In genomic region chr2:33872841-33873271, GRCm38 (mm10) we compare ENCODE assay signal across 12 mouse cellular contexts. TPM values are rescaled to one million over a fixed set of nuclear protein-coding genes. Genes with fewer than 3 reads are reported as not detected.
A peak's percentile ranks its signal among the peaks of the same experiment; 100 is the strongest.
DNase-seq lines count a peak whose midpoint lies in the region; ATAC-seq and TF ChIP-seq lines count a peak whose summit lies in the region.
"Had no signal": no experiment of that assay in that cellular context is flagged by ENCODE, and none has a peak within 500 bp of the region (broad histone marks: within the 10 kb centered on the region; RNA-seq: fewer than 3 reads in every experiment).

No protein-coding gene starts in this region.

- 43% methylated on average over 8 of the region's 8 CpGs for WGBS in lung, adult 2 months
- WGBS in neural tube, embryonic 15.5 days, result 86% methylated on average over 8 of the region's 8 CpGs

- H3K4me1 ChIP-seq in lung, adult 2 months (ENCODE audit: control insufficient read depth, insufficient read depth, low read length), result peaks cover 61% of the 10 kb centered on the region
- peaks cover 69% of the 10 kb centered on the region for H3K4me1 ChIP-seq in neural tube, embryonic 15.5 days

- no peak for ATAC-seq in neural tube, embryonic 15.5 days (ENCODE audit: low FRiP score)
- ATAC-seq: activated CD4-positive, CD25-positive, alpha-beta regulatory T cell, adult 4 months had no signal

- DNase-seq in adrenal gland, adult (ENCODE audit: inconsistent age in 2 of 2, low spot score in 1 of 2), result peak; percentile 28 to 61
- no peak for DNase-seq in adrenal gland, adult 8-10 months
- DNase-seq in lung, adult 18-20 months, result peak; percentile 51 to 79
- no peak for DNase-seq in lung, adult 2 months
- DNase-seq in kidney, postnatal 25 days, result peak; percentile 61 to 76
- no peak for DNase-seq in frontal cortex, postnatal 10 days (ENCODE audit: low spot score in 2 of 2)
- no peak for DNase-seq in spleen, postnatal 14 days (ENCODE audit: low spot score in 2 of 2)
- DNase-seq: cerebellum, adult 11-12 months; heart, postnatal 4 days had no signal

- 0 out of 2 replicates have a peak overlapping the region, but pooled peaks have one; percentile 33 for H3K27ac ChIP-seq in neural tube, embryonic 15.5 days (replicated peaks)

- no peak overlapping the region for H3K9ac ChIP-seq in neural tube, embryonic 15.5 days (replicated peaks)

- H3K27me3 ChIP-seq in neural tube, embryonic 15.5 days (replicated peaks), result no peaks in the 10 kb centered on the region

- H3K4me3 ChIP-seq in lung, adult 2 months (replicated peaks; ENCODE audit: extremely low read depth, low read depth, low read length), result no peak overlapping the region
- no peak overlapping the region for H3K4me3 ChIP-seq in neural tube, embryonic 15.5 days (replicated peaks)

- no peak for TF ChIP-seq CTCF in lung, adult 2 months (IDR thresholded peaks at IDR 0.05; ENCODE audit: insufficient read depth, low read length)

- no peak for TF ChIP-seq POLR2A in lung, adult 2 months (IDR thresholded peaks at IDR 0.05; ENCODE audit: borderline replicate concordance, extremely low read depth, low read depth, low read length)

- peaks cover 29% of the 10 kb centered on the region for H3K36me3 ChIP-seq in neural tube, embryonic 15.5 days

- no peaks in the 10 kb centered on the region for H3K9me3 ChIP-seq in neural tube, embryonic 15.5 days (replicated peaks)

- H3K4me2 ChIP-seq in neural tube, embryonic 15.5 days, result no peak overlapping the region
- H3K4me2 ChIP-seq: midbrain, embryonic 11.5 days had no signal

RNA-seq across cellular contexts. Expression of gene Mvb12b, which starts 14.9 kb away (rescaled TPM):
- total RNA-seq in adrenal gland, adult 8-10 months (2022), result 10 to 100 TPM; 20.3 to 35.9 (median 24.1) TPM
- polyA plus RNA-seq in lung, adult 2 months (2012; rRNA removed), result 47.0 and 49.9 TPM in 2 replicates
- polyA plus RNA-seq in neural tube, embryonic 15.5 days (2015; fragmentation: Nextera tagmentation; extraction: Ambion mirVana), result 49.5 and 52.2 TPM in 2 replicates

Comparison
In these comparisons a context has a peak if more than half of its experiments do, and no peak if none do; other contexts are left out.
1. DNase-seq: peak in adrenal gland, adult (2 of 2), lung, adult 18-20 months (2 of 2) and kidney, postnatal 25 days (2 of 2); none in adrenal gland, adult 8-10 months (single experiment), lung, adult 2 months (single experiment), frontal cortex, postnatal 10 days (0 of 2) and spleen, postnatal 14 days (0 of 2).